Mouse (Mus musculus): ENCODE measurements at regions not wholly inside any gene's neighbourhood (a gene's known extent, or its start where the extent isn't known, plus 50 kb on each side); places are given as distances from the start of the nearest gene placed in this dataset.

DNA sequence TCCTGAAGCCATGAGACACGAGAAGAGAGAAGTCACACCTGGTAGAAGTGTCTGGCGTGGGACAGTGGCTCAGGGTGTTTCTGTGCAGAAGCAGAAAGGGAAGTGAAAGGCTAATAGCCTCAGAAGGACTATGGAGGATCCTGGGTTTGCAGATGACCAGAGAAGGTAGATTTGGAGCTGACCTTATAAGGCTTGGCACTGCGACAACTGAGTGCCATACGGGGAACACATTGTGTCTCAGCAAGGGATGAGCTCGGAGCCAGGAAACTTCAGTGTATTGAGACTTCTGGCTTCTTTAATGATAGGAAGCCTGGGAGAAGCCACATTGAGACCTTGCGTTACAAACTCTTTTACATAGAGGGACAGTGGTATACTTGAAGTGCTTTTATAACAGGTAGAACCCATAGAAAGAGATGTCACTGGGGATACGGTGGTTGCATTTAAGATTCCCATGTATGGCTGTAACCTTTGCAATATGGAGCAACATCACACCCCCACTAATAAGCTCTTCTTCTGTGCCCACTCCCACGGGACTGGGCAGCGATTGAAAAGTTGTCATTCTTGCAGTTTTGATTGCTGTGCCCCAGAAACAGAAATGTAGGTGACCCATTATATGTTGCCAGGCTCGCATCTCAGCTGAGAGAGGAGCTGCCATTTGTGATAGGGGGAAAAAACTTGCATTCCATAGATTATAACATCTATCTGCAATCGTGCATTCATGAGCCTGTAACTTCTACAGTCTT, 61.8 kb upstream of the Dync1i1 start:
- no peak for ATAC-seq
- 92% methylated on average over 11 of the region's 11 CpGs for WGBS

DNA sequence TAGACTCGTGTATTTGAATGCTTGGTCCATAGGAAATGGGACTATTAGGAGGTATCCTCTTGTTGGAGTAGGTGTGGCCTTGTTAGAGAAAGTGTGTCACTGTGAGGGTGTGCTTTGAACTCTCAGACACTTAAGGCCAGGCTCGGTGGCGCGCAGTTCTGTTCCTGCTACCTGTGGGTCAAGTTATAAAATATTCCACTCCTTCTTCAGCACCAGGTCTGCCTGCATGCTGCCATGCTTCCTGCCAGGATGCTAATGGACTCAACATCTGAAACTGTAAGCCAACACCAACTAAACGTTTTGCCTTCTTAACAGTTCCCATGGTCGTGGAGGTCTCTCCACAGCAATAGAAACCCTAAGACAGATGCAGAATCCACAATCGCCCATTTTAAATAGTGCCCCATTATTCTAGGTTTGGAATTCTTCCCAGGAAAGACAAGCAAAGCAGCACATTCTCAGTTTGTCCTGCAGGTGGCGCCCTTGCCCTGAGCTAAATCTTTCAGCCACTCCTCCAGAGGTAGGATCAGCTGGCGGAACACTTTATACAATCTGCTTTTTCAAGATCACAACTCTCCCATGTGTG, 80.2 kb upstream of the Dync1i1 start:
- Histone ChIP-seq H3K9ac (ENCODE audit: low read depth, low read length) (no peak overlapping the region), H3K27me3 (ENCODE audit: control insufficient read depth, insufficient read depth, low read depth, low read length) (no peaks in the 10 kb centered on the region; the same call in 1 of the 2 replicates), H3K36me3 (ENCODE audit: control insufficient read depth, insufficient read depth, low read length) (no peaks in the 10 kb centered on the region), H3K9me3 (replicated peaks; ENCODE audit: control insufficient read depth, low read length, poor library complexity, severe bottlenecking) (no peaks in the 10 kb centered on the region), H3K27ac (ENCODE audit: low read length) (no peak overlapping the region), H3K4me1 (ENCODE audit: control insufficient read depth, insufficient read depth, low read length) (no peaks in the 10 kb centered on the region), H3K4me2 (ENCODE audit: low read length) (no peak overlapping the region), H3K4me3 (ENCODE audit: low read depth, low read length) (no peak overlapping the region)
- 31% methylated on average over 9 of the region's 9 CpGs for WGBS
- ATAC-seq = peak; percentile 83

More for the DNA sequence above, 61.8 kb upstream of the Dync1i1 start:
- Histone ChIP-seq H3K4me3 (ENCODE audit: low read depth, low read length) (no peak overlapping the region), H3K9me3 (replicated peaks; ENCODE audit: control insufficient read depth, low read length, poor library complexity, severe bottlenecking) (no peaks in the 10 kb centered on the region), H3K27me3 (ENCODE audit: control insufficient read depth, insufficient read depth, low read depth, low read length) (no peaks in the 10 kb centered on the region), H3K4me1 (ENCODE audit: control insufficient read depth, insufficient read depth, low read length) (no peaks in the 10 kb centered on the region), H3K36me3 (ENCODE audit: control insufficient read depth, insufficient read depth, low read length) (no peaks in the 10 kb centered on the region), H3K27ac (ENCODE audit: low read length) (no peak overlapping the region), H3K4me2 (ENCODE audit: low read length) (no peak overlapping the region), H3K9ac (ENCODE audit: low read depth, low read length) (no peak overlapping the region)

DNA sequence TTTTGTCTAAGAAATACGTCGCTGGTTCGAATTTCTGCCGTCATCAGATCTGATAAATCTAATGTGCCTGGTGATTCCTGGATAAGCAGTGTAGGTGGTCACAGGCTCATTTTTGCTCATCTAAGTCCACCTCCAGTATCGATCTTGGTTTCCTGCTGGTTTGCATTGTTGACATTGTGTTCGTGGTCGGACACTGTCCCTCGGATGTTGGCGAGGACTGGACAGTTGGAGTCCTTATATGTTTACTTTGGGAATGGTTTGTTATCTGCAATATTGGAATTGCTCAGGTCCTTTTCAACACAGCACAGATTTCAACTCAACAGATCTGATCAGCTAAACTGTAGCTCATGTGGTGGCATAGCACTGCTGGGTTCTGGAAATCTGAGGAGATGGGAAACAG, 91.2 kb upstream of the Dync1i1 start:
- no peak for ATAC-seq
- no peak overlapping the region for H3K9ac ChIP-seq (ENCODE audit: low read depth, low read length)
- no peak overlapping the region for H3K27ac ChIP-seq (ENCODE audit: low read length)
- 92% methylated on average over 9 of the region's 9 CpGs for WGBS
- no peaks in the 10 kb centered on the region for H3K36me3 ChIP-seq (ENCODE audit: control insufficient read depth, insufficient read depth, low read length)
- H3K4me2 ChIP-seq (ENCODE audit: low read length) = no peak overlapping the region
- H3K4me3 ChIP-seq (ENCODE audit: low read depth, low read length) = no peak overlapping the region
- no peaks in the 10 kb centered on the region for H3K4me1 ChIP-seq (ENCODE audit: control insufficient read depth, insufficient read depth, low read length)
- no peaks in the 10 kb centered on the region for H3K9me3 ChIP-seq (replicated peaks; ENCODE audit: control insufficient read depth, low read length, poor library complexity, severe bottlenecking)
- H3K27me3 ChIP-seq (ENCODE audit: control insufficient read depth, insufficient read depth, low read depth, low read length) = no peaks in the 10 kb centered on the region

GRCm38 (mm10) chr6:5633036-5633708, 92.3 kb upstream of the Dync1i1 start:
- Histone ChIP-seq H3K4me2 (ENCODE audit: low read length) (peak overlapping the region; percentile 16; the same call in 1 of the 2 replicates), H3K27ac (ENCODE audit: low read length) (no peak overlapping the region), H3K9me3 (replicated peaks; ENCODE audit: control insufficient read depth, low read length, poor library complexity, severe bottlenecking) (no peaks in the 10 kb centered on the region), H3K4me3 (ENCODE audit: low read depth, low read length) (no peak overlapping the region), H3K27me3 (ENCODE audit: control insufficient read depth, insufficient read depth, low read depth, low read length) (no peaks in the 10 kb centered on the region), H3K36me3 (ENCODE audit: control insufficient read depth, insufficient read depth, low read length) (no peaks in the 10 kb centered on the region), H3K9ac (ENCODE audit: low read depth, low read length) (no peak overlapping the region), H3K4me1 (ENCODE audit: control insufficient read depth, insufficient read depth, low read length) (no peaks in the 10 kb centered on the region)
- WGBS = 23% methylated on average over 10 of the region's 10 CpGs
- peak; percentile 81 for ATAC-seq

DNA sequence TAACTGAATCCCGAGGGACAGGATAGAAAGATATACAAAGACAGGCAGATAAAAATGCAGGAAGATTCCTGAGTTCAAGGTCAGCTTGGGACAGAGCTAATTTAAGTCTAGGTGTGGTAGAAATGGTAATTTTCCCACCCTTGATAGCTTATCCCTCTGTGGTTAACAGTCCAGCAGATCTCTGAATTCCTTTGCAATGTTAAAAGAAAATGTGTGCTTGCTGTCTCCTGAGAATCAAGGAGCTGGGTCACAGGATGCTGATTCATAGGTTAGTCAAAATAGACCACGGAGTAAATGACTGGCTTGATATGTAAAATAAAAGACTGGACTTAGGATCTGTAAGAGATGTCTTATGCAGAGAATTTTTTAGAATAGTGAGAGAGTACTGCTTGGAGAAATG, 101.4 kb upstream of the Dync1i1 start:
- no peak overlapping the region for H3K27ac ChIP-seq (ENCODE audit: low read length)
- WGBS = 79% methylated on average over 2 of the region's 2 CpGs
- no peak for ATAC-seq

GRCm38 (mm10) chr6:5621582-5621981, 103.9 kb upstream of the Dync1i1 start:
- Histone ChIP-seq H3K4me3 (ENCODE audit: low read depth, low read length) (no peak overlapping the region), H3K27ac (ENCODE audit: low read length) (no peak overlapping the region), H3K27me3 (ENCODE audit: control insufficient read depth, insufficient read depth, low read depth, low read length) (no peaks in the 10 kb centered on the region), H3K4me2 (ENCODE audit: low read length) (no peak overlapping the region), H3K9ac (ENCODE audit: low read depth, low read length) (no peak overlapping the region), H3K4me1 (ENCODE audit: control insufficient read depth, insufficient read depth, low read length) (no peaks in the 10 kb centered on the region), H3K36me3 (ENCODE audit: control insufficient read depth, insufficient read depth, low read length) (no peaks in the 10 kb centered on the region), H3K9me3 (replicated peaks; ENCODE audit: control insufficient read depth, low read length, poor library complexity, severe bottlenecking) (no peaks in the 10 kb centered on the region)
- WGBS = 93% methylated on average over 3 of the region's 3 CpGs
- no peak for ATAC-seq

More for the DNA sequence above, 101.4 kb upstream of the Dync1i1 start:
- H3K36me3 ChIP-seq (ENCODE audit: control insufficient read depth, insufficient read depth, low read length) = no peaks in the 10 kb centered on the region
- H3K4me1 ChIP-seq (ENCODE audit: control insufficient read depth, insufficient read depth, low read length) = no peaks in the 10 kb centered on the region
- H3K9ac ChIP-seq (ENCODE audit: low read depth, low read length) = no peak overlapping the region
- H3K4me2 ChIP-seq (ENCODE audit: low read length) = no peak overlapping the region
- H3K9me3 ChIP-seq (replicated peaks; ENCODE audit: control insufficient read depth, low read length, poor library complexity, severe bottlenecking) = no peaks in the 10 kb centered on the region
- H3K27me3 ChIP-seq (ENCODE audit: control insufficient read depth, insufficient read depth, low read depth, low read length) = no peaks in the 10 kb centered on the region
- no peak overlapping the region for H3K4me3 ChIP-seq (ENCODE audit: low read depth, low read length)

DNA sequence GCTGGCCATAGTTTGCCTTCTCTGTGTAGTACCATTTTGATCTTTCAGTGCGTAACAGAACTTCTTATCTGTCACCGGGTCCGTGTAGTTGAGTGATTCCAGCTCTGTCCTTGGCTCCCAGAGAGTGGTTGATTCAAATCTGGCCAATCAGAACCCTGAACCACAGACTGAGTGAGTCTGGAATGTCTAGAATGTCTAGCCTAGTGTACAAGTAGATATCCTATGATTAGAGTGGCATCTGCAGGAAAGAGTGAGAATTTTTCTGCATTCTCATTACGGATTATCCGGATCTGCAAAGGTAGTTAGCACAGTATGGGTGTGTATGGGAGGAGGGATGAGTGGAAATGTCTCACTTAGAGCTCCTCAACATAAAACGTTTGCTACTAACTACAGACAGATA, 97.9 kb upstream of the Pdk4 start:
- 80% methylated on average over 6 of the region's 6 CpGs for WGBS
- Histone ChIP-seq H3K36me3 (ENCODE audit: control insufficient read depth, insufficient read depth, low read length) (no peaks in the 10 kb centered on the region), H3K27me3 (ENCODE audit: control insufficient read depth, insufficient read depth, low read depth, low read length) (no peaks in the 10 kb centered on the region), H3K9me3 (replicated peaks; ENCODE audit: control insufficient read depth, low read length, poor library complexity, severe bottlenecking) (no peaks in the 10 kb centered on the region), H3K4me3 (ENCODE audit: low read depth, low read length) (no peak overlapping the region), H3K4me2 (ENCODE audit: low read length) (no peak overlapping the region), H3K4me1 (ENCODE audit: control insufficient read depth, insufficient read depth, low read length) (no peaks in the 10 kb centered on the region), H3K27ac (ENCODE audit: low read length) (no peak overlapping the region), H3K9ac (ENCODE audit: low read depth, low read length) (no peak overlapping the region)
- ATAC-seq = no peak

DNA sequence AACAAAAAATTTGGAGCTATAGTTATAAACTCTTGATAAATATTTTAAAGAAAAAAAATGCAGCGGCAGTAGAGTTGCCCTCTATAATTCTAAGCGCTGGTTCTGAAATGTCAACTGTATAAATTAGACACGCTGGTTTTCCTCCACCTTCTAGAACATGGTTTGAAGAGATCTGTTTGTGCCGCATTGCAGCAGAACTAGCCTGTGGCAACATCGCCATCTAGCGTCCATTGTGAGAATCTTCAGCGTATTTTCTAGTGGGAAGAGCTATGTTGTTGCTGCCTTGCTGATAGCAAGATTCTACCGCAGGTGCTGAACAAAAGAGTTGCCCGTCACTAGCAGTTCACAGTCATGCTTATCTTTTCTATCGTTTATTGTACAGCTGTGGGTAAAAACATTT, 93.5 kb upstream of the Pdk4 start:
- Histone ChIP-seq H3K36me3 (ENCODE audit: control insufficient read depth, insufficient read depth, low read length) (no peaks in the 10 kb centered on the region), H3K9me3 (replicated peaks; ENCODE audit: control insufficient read depth, low read length, poor library complexity, severe bottlenecking) (no peaks in the 10 kb centered on the region), H3K27me3 (ENCODE audit: control insufficient read depth, insufficient read depth, low read depth, low read length) (no peaks in the 10 kb centered on the region), H3K27ac (ENCODE audit: low read length) (no peak overlapping the region), H3K4me3 (ENCODE audit: low read depth, low read length) (no peak overlapping the region), H3K9ac (ENCODE audit: low read depth, low read length) (no peak overlapping the region), H3K4me2 (ENCODE audit: low read length) (no peak overlapping the region), H3K4me1 (ENCODE audit: control insufficient read depth, insufficient read depth, low read length) (no peaks in the 10 kb centered on the region)
- ATAC-seq = peak; percentile 92
- 4% methylated on average over 10 of the region's 10 CpGs for WGBS

GRCm38 (mm10) chr6:5582923-5583525, 86.9 kb upstream of the Pdk4 start:
- Histone ChIP-seq H3K27me3 (ENCODE audit: control insufficient read depth, insufficient read depth, low read depth, low read length) (no peaks in the 10 kb centered on the region), H3K36me3 (ENCODE audit: control insufficient read depth, insufficient read depth, low read length) (no peaks in the 10 kb centered on the region), H3K4me2 (ENCODE audit: low read length) (no peak overlapping the region), H3K27ac (ENCODE audit: low read length) (no peak overlapping the region), H3K9me3 (replicated peaks; ENCODE audit: control insufficient read depth, low read length, poor library complexity, severe bottlenecking) (no peaks in the 10 kb centered on the region), H3K4me1 (ENCODE audit: control insufficient read depth, insufficient read depth, low read length) (no peaks in the 10 kb centered on the region), H3K4me3 (ENCODE audit: low read depth, low read length) (no peak overlapping the region), H3K9ac (ENCODE audit: low read depth, low read length) (no peak overlapping the region)
- no peak for ATAC-seq
- WGBS = 92% methylated on average over 2 of the region's 2 CpGs

All from midbrain, embryonic 16.5 days (tissue).